Mouse (Mus musculus) gastrocnemius, postnatal 14 days (tissue): ENCODE measurements around the gene Cnpy3. TPM values are rescaled to one million over a fixed set of nuclear protein-coding genes. Genes with fewer than 3 reads are reported as not detected.
"Not testable (repeated sequence)": the region's sequence is repeated elsewhere in the genome, so short reads cannot be mapped to it uniquely, and the experiment has no call there.

Source experiments
- DNase-seq: peaks from one replicate; pipeline ENCODE4 v3.0.0; 2021; ENCODE audit warnings: mixed read lengths
- intact Hi-C: fragments of 180-260 bp; cut with DNase I; formaldehyde crosslinking; loops from one replicate; pipeline ENCODE4 v1.15.1; 2025; ENCODE audit warnings: low total_unique reads
- total RNA-seq, 2 experiments: library from RNA; stranded (reverse); gene quantifications; 2 replicates each; pipeline ENCODE4 v1.2.3; 2021

The Cnpy3 gene
- total RNA-seq, 2 experiments from 2014 or later: 11.3 to 16.5 TPM

DNA sequence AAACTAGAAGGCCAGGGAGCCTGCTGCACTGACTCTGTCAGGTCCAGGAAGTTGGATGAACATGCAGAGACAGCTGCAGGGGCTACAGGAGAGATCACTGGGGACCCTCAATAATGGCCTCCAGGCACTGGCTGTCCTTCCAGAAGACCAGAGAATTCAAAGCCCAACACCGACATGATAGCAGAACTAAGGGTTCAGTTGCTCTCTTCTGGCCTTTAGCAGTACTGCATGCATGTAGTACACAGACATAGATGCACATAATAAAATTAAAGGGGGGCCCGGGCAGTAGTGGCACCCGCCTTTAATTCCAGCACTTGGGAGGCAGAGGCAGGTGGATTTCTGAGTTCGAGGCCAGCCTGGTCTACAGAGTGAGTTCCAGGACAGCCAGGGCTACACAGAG, 19.0 kb upstream of the Cnpy3 start:
- no peak for DNase-seq
- intact Hi-C loops: no loop called here

DNA sequence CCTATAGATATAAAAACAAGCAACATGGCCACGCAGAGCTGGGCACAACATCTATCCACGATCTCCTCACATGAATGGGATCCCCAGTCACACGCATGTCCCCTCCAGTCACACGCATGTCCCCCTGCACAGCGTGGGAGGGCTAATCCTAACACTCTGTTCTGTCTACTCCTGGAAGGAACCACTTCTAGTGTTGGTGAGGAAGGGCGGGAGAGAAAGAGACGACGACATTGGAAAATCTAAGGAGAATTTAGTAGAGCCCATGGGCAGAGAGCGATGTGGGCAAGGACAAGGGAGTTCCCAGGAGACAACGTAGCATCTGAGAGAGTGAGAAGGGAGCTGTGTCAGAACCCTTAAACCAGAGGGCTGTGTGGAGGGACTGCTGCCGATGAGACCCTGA, 18.5 kb upstream of the Cnpy3 start:
- intact Hi-C loops: no loop called here

DNA sequence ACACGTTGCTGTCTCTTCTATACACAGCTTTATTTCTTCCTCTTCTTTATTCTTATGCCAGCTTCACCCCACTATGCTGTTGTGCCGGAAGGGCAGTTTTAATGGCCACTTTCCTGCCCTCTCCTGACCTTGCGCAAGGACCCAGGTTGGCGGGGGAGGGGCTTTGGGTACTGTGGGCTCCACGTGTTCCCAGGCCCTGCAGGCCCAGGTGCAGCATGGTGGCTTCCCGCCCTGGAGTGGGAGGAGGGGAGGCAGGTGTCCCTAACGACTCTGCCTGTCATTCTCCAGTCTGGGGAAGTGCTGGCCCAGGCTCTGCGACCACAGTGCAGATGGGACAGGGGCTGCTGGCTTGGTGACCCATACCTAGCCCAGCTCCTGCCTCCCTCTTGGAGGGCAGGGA, 15.9 kb upstream of the Cnpy3 start:
- intact Hi-C loops: no loop called here

More for the DNA sequence above, 18.5 kb upstream of the Cnpy3 start:
- no peak for DNase-seq

DNA sequence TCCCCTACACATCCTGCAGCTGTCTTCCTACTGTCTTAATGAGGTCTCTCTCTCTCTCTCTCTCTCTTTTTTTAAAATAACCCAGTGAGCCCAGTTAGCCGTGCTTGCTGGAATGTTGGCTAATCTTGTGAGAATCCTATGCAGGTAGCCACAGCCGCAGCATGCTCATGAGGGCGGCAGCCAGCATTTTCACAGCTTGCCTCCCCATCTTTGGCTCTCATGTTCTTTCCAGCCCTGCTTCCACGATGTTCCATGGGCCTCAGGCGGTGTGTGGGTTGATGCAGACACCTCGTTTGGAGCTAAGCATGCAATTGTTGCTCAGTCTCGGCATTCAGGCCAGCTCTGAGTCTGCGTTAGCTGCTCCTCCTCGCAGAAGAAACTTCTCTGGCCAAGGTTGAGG, 12.9 kb upstream of the Cnpy3 start:
- DNase-seq: not testable (repeated sequence)

More for the DNA sequence above, 15.9 kb upstream of the Cnpy3 start:
- DNase-seq: no peak

DNA sequence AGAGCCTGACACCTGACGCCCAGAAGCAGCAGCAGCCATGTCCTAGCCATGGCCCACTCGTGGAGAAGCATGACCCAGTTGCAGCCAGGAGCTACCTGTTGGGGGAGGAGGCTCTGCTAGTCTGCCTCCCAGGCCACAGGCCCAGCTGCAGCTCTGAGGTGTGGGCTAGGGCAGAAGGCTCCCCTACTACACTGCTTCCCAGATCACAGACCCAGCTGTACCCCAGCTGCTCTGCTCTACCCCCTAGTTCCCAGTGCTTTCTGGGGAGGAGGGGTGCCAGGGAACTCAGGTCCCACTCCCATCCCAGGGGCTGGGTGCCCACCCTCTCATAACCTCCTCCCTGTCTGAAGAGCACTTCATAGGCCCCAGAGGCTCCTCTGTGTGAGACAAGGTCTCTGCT, 11.5 kb upstream of the Cnpy3 start, which contains the start of gene Ptcra:
Ptcra (minus strand) TSS at position 169 of the 400 bp plus-strand sequence.
- DNase-seq: no peak
- intact Hi-C loops: no loop called here

More for the DNA sequence above, 12.9 kb upstream of the Cnpy3 start:
- intact Hi-C loops: not testable (repeated sequence)

DNA sequence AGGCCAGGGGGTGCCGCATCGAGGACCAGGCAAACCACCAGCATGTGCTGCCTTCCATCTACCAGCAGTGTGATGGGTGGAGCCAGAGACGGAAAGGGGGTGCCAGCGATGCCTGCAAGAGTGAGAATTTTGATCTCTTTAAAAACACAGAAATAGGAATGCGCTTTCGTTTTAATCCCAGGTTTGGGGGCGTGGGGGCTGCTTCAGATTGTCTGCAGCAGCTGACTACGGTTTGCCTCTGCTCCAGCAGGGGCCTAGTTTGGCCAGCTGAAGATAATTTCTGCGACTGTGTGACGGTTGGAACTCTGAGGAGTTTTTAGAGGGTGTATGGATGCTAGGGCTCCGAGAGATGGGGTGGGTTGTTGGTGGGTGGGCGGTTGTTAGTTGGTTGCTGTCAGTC, 6.7 kb upstream of the Cnpy3 start:
- no peak for DNase-seq
- intact Hi-C loops: no loop called here

DNA sequence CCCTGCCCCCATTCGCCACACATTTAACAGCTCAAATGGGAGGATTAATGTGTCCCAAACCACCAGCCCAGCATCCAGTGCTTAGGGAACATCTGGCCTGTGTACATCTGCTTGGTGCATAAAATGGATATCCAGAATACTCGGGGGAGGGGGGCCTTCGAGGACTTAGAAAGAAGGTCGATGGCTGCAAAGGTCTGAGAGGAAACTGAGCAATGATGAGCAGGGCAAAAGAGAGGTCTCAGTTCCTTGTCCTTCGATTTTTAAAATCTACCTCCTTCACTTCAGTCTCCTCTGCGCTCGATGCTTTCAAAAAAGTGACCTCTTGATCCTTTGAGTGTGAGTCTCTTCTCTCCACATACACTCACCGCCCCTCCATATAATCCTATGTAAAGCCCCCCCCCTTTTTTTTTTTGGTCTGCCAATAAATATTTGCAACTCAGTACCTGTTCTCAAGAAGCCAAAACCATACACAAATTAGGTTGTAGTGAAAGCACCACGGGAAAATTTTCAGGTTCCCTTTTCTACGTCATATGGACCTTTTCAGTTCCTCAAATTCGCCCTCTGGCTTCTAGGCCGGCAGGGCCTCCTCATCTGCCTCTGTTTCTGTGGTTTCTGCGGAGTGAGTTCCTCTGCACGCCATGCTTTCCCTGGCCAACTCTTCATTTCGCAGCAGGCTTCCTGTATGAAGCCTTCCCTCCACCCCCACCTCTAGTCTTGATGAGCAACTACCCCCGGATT, 789 bp downstream of the Cnpy3 start:
- DNase-seq: peak; percentile 26
- intact Hi-C loops: no loop called here

DNA sequence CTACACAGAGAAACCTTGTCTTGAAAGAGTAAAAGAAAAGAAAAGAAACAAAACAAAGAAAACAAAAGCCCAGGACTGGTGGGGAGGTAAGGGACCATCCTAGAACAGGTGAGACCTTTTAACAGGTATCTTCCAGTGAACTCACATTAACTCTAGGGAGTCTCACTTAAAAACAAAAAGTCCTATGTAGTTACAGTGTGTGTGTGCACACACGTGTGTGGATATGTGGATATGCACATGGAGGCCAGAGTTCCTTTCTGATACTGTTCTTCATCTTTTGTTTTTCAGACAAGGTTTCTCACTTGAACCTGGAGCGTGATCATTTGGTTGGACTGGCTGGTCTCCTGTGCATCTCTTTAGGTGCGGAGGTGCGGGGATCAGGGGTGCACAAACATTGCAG, 1.4 kb downstream of the Cnpy3 start:
- intact Hi-C loops: no loop called here
- DNase-seq: no peak

DNA sequence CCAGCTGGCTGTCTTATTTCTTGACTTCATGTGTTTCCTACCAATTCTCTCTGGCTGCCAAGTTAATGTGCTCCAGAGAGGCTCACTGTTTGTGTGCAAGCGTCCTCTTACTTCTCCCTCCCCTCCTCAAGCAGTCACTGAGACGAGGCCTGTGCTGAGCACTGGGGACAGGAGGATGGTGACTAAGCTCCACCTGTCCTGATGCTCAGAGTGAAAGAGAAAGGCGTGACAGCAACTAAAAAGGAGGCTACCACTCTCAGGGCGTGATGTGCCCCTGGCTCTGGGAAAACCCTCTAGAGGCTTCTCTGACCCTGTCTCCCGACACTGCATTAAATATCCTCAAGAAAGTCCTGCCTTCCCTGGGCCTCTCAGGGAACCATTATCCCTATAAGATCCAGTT, 2.7 kb downstream of the Cnpy3 start:
- intact Hi-C loops: no loop called here
- no peak for DNase-seq

DNA sequence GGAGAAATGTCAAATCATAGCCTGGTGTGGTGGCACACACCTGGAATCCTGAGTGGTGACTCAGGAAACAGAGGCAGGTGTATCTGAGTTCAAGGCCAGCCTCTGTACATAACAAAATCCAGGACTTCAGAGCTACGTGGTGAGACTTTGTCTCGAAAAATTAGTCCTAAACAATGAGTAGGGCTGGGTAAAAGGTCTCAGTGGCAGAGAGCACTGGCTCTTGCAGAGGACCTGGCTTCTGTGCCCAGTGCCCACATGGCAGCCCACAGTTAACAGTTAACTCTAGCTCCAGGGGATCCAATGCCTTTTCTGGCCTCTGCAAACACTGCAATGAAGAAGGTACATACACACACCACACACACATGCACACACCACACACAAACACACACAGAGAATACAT, 4.2 kb downstream of the Cnpy3 start:
- no peak for DNase-seq
- intact Hi-C loops: no loop called here

DNA sequence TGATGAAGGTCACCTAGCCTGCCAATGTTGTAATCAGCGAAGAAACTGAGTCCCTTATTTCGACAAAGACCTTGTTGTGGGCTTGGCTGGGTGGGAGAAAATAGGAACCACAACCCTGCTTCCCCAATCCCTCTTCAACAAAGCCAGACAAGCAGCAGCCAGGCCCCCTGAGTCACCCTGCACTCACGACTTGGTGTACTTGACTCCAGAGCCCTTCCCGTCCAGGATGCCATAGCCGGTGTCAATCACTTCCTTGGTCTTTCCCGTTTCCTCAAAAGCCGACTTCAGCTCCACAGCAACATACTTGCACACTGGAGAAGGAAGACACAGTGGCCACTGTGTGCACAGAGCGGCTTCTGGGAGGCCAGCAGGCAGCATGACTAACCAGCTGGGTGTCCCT, 4.8 kb downstream of the Cnpy3 start:
- no peak for DNase-seq
- intact Hi-C loops: no loop called here

DNA sequence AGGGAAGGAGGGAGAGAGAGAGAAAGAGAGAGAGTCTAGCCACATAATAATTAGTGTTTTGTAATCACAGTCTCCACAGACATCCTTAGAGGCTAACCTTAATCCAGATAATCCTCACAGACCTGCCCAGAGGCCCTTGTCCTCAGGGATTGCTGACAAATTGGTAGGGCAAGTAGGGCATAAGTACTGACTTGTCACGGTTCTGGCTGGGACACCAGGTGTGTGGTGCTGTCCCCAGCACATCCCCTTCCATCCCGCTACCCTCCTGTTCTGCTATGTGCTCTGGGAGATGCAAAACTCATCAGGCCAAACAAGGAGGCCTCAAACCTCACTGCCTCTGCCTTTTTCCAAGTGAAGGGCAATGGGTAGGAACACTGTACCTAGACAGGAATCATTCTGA, 6.5 kb downstream of the Cnpy3 start:
- intact Hi-C loops: no loop called here
- no peak for DNase-seq

DNA sequence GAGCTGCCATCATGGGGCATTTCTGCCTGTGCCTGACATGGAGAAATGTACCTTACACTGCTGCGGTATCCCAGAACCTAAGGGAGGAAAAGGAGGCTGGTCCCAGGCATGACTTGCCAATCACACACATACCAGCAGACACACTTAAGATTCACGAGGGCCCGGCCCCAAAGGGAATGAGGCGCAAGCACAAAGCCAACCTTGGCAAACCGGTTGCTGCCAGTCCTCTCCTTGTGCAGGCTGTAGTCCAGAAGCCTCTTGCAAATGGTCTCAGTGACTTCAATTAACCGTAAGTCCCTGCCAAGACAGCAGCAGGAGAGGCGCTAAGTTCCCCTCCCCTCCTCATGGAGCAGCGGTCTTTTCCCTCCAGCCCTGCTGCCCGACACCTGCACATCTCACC, 9.0 kb downstream of the Cnpy3 start:
- DNase-seq: no peak
- intact Hi-C loops: no loop called here

DNA sequence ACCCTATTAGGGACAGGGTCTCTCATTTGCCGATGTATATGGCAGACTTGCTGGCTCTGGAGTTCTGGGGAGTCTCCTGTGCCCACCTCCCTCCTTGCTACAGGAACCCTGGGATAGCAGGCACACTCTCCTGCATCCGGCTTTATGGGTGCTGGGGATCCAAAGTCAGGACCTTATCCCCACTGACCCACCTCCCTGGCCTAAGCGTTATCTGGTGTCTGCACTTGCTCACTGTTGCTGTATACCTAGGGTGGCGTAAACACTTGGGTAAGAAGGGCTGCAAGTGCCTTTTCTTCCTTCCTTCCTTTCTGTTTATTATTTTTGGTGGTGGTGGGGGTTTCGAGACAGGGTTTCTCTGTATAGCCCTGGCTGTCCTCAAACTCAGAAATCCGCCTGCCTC, 10.7 kb downstream of the Cnpy3 start:
- no peak for DNase-seq
- intact Hi-C loops: no loop called here

DNA sequence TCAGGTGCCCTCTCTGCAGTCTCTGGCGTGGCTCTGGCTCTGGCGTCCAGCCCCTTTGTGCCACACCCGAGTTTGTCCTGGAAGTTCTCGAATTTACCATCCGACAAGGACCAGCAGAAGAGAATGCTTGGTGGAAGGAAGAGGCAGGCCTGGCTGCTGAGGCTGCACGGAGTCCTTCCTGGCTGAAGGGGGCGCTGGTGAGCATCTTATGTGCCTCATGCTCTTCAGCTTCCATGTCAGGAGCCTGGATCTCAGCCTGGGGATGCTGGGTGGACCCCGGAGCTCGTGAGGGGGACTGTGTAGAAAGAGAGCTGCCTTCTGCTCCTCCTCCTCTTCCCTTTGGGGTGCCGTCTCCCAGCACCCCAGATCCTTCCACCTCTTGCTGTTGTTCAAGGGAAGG, 15.9 kb downstream of the Cnpy3 start:
- intact Hi-C loops: no loop called here
- DNase-seq: no peak

DNA sequence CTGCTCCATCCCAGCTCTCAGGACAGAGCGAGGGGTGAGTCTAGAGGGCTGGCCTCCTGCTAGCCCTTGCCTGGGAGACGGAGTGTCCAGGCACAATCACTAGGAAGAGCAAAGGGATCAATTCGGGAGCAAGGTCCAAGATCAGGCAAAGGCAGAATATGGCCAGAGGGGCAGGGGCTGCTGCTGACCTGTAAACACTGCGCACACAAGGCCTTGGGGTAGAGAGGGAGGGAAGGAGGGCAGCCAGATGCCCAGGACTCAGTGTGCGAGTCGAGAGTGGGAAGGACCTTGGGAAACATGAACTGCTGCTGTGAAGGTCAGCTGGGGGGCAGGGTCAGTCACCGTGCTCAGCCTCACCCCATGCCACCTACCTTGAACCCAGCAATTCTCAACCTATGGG, 16.7 kb downstream of the Cnpy3 start:
- no peak for DNase-seq
- intact Hi-C loops: no loop called here

DNA sequence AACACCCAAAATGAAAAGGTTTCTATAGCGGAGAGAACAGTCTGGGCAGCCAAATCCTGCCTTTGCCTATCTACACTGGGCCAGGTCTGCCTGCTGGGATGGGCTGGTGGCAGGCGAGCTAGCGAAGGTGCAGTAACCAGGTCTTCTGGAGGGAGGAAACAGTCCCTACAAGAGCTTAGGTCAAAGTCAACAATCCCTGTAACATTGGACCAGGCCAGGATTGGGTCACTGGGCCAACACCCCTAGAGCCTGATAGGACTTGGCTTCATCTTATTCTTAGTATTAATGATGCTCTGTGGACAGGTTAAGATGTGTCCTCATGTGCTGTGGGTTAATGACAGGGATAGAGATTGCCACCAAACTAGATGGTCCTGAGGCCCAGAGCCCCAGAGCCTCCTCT, 18.0 kb downstream of the Cnpy3 start:
- intact Hi-C loops: no loop called here
- no peak for DNase-seq

DNA sequence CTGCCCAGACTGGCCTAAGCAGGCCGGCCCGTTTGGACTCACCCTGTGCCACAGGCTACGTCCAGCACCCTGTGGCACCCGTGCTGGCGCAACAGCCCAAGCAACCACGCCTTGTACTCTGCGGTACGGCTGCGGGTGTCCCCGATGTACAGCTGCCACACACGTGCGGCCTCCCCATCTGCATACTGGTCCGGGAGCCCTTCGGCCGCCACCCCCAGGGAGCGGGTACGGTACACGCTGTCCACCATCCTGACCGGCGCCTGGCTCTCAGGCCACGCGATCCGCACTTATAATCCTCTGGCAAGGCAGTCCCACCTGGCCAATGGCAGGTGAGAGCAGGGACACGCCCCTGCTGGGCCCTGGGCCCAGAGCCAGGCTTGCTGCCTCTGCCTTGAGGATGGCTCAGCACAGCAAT, 23.1 kb downstream of the Cnpy3 start, which contains the start of gene Gnmt:
Gnmt (minus strand) TSS at position 265 of the 415 bp plus-strand sequence.
- no peak for DNase-seq
- intact Hi-C loops: loop anchor here (5.0 kb wide), 1 partner anchor 202 kb away; no protein-coding TSS in a partner anchor

DNA sequence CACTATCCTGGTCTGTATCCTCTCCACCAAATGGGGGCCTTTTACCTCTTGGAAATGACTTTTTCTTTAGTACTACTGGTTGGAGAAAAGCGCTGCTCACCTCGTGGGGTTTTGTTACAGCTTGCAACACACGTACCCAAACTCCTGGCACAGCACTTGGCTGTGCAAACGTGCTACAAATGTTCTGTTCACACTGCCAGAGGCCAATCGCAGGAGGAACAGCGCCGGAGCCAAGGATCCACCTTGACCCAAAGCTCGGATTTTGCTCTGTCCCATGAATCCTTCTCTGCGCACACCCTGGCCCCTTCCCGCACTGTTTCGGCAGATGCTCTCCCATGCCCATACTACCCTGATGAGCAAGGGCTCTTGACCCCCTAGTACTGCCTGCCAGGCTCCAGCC, 23.5 kb downstream of the Cnpy3 start:
- intact Hi-C loops: loop anchor here (5.0 kb wide), 1 partner anchor 201 kb away; no protein-coding TSS in a partner anchor
- no peak for DNase-seq

DNA sequence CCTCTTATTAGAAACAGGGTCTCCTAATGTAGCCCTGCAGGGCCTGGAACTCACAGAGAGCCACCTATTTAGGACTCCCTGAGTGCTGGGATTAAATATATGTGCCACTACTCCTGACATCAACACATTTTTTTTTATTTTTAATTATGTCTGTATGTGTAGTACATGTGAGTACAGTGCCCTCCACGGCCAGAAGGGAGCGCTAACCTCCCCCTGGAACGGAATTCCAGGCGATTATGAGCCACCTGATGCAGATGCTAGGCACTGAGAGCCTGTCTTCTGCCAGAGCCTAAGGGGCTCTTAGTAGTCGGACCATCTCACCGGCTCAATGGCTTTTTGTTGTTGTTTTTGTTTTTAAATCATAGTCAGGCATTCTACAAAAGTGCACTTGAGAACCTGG, 24.0 kb downstream of the Cnpy3 start:
- intact Hi-C loops: loop anchor here (5.0 kb wide), 1 partner anchor 201 kb away; no protein-coding TSS in a partner anchor
- DNase-seq: no peak

DNA sequence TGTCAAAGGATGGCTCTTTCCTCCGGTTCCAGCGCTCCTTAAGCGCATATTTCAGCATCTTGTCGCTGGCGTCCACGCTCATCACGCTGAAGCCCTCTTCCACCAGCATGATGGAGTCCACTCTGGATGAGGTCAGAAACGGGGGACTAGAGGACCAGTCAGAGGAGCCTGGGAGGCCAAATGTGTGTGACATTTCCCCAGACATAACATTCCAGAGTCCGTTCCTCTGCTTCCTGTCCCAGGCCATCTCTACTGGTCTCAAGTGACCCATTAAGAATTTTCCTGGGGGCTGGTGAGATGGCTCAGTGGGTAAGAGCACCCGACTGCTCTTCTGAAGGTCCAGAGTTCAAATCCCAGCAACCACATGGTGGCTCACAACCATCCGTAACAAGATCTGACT, 24.7 kb downstream of the Cnpy3 start:
- intact Hi-C loops: loop anchor here (5.0 kb wide), 1 partner anchor 200 kb away; no protein-coding TSS in a partner anchor
- no peak for DNase-seq
